8 mouse cellular contexts compared by ENCODE assay signal in the genomic region with DNA sequence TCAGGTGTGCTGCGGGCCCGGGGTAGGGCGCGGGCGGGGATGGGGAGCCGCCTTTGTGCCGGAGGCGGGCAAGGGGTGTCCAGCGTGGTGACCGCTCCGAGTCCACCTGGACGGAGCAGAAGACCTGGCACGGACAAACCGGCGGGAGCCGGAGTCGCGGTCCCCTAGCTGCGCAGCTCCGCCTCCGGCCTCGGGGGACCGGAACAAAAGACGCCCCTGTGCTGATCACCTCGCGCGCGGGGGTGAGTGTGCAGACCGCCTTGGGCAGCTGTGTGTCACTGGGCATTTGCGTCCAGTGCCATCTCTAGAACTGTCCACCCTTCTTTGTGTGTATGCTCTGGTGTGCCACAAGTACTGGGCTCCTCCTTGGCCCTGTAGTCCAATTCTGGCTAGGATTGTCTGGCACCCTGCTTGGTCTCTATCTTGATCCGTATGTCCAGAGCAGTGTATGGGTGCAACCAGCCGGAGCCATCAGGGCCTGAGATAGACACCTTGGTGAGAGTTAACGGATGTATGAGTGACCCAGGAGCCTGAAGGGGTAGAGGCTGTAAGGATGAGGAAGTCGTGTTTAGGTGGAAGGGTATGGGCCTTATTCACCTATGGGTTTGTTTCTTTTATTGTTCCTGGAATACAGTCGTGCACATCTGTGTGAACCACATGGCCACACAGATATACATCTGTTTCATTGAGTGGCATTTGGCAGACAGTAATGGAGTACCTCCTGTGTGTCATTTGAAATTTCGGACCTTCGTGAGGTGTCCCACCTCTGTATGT. TPM values are rescaled to one million over a fixed set of nuclear protein-coding genes. Genes with fewer than 3 reads are reported as not detected.
DNase-seq lines count a peak whose midpoint lies in the region; ATAC-seq and TF ChIP-seq lines count a peak whose summit lies in the region.

No protein-coding gene starts in this region.

- peak overlapping the region; percentile 88 for H3K4me3 ChIP-seq in heart, embryonic 15.5 days
- peak overlapping the region; percentile 88 for H3K4me3 ChIP-seq in limb, embryonic 13.5 days
- peak overlapping the region; percentile 95 for H3K4me3 ChIP-seq in midbrain, embryonic 10.5 days
- peak overlapping the region; percentile 69 for H3K4me3 ChIP-seq in thymus, adult 2 months (ENCODE audit: control insufficient read depth, insufficient read depth, low read length)

- H3K4me1 ChIP-seq in heart, embryonic 15.5 days (replicated peaks): peaks cover 41% of the 10 kb centered on the region
- H3K4me1 ChIP-seq in limb, embryonic 13.5 days: peaks cover 44% of the 10 kb centered on the region
- H3K4me1 ChIP-seq in midbrain, embryonic 10.5 days: peaks cover 48% of the 10 kb centered on the region
- peaks cover 32% of the 10 kb centered on the region for H3K4me1 ChIP-seq in thymus, adult 2 months (replicated peaks; ENCODE audit: control insufficient read depth, insufficient read depth, low read length)

- H3K9me3 ChIP-seq in heart, embryonic 15.5 days (replicated peaks): no peaks in the 10 kb centered on the region
- H3K9me3 ChIP-seq in limb, embryonic 13.5 days: no peaks in the 10 kb centered on the region
- H3K9me3 ChIP-seq in midbrain, embryonic 10.5 days (replicated peaks): no peaks in the 10 kb centered on the region

- WGBS in heart, embryonic 15.5 days: 5% methylated on average over 37 of the region's 37 CpGs
- 5% methylated on average over 37 of the region's 37 CpGs for WGBS in limb, embryonic 13.5 days
- 6% methylated on average over 37 of the region's 37 CpGs for WGBS in midbrain, embryonic 10.5 days
- 4% methylated on average over 37 of the region's 37 CpGs for whole genome bisulfite sequencing in thymus, adult 2 months

- H3K9ac ChIP-seq in heart, embryonic 15.5 days: peak overlapping the region; percentile 93
- peak overlapping the region; percentile 87 for H3K9ac ChIP-seq in limb, embryonic 13.5 days

- H3K27me3 ChIP-seq in heart, embryonic 15.5 days: no peaks in the 10 kb centered on the region
- H3K27me3 ChIP-seq in limb, embryonic 13.5 days: no peaks in the 10 kb centered on the region
- H3K27me3 ChIP-seq in midbrain, embryonic 10.5 days (ENCODE audit: low read depth, poor library complexity, severe bottlenecking): no peaks in the 10 kb centered on the region
- no peaks in the 10 kb centered on the region for H3K27me3 ChIP-seq in thymus, adult 2 months (ENCODE audit: control insufficient read depth, insufficient read depth, low read length)

- no peak for DNase-seq in cerebellum, postnatal 25 days
- DNase-seq in B cell, adult 2 months: peak; percentile 56 to 57
- no peak for DNase-seq in midbrain, embryonic 10.5 days (ENCODE audit: low spot score)
- DNase-seq in thymus, adult 2 months: no peak

- TF ChIP-seq CTCF in thymus, adult 2 months (IDR thresholded peaks at IDR 0.05; ENCODE audit: borderline replicate concordance, control insufficient read depth, extremely low read depth, insufficient read depth, low read length, poor library complexity): no peak

- TF ChIP-seq POLR2A in thymus, adult 2 months (IDR thresholded peaks at IDR 0.05; ENCODE audit: control insufficient read depth, extremely low read depth, insufficient read depth, low read length, poor library complexity): no peak

- H3K27ac ChIP-seq in heart, embryonic 15.5 days: peak overlapping the region; percentile 99
- peak overlapping the region; percentile 92 for H3K27ac ChIP-seq in limb, embryonic 13.5 days
- peak overlapping the region; percentile 93 for H3K27ac ChIP-seq in midbrain, embryonic 10.5 days (replicated peaks)
- H3K27ac ChIP-seq in thymus, adult 2 months (ENCODE audit: control insufficient read depth, insufficient read depth, low read length): no peak overlapping the region

- H3K36me3 ChIP-seq in heart, embryonic 15.5 days: peaks cover 24% of the 10 kb centered on the region
- H3K36me3 ChIP-seq in limb, embryonic 13.5 days: peaks cover 41% of the 10 kb centered on the region
- H3K36me3 ChIP-seq in midbrain, embryonic 10.5 days: peaks cover 42% of the 10 kb centered on the region
- peaks cover 9% of the 10 kb centered on the region; the same call in 1 of the 2 replicates for H3K36me3 ChIP-seq in thymus, adult 2 months (ENCODE audit: control insufficient read depth, insufficient read depth, low read length)

- peak overlapping the region; percentile 93 for H3K4me2 ChIP-seq in heart, embryonic 15.5 days
- H3K4me2 ChIP-seq in limb, embryonic 13.5 days (replicated peaks): peak overlapping the region; percentile 97

- ATAC-seq in cerebellum, adult (ENCODE audit: insufficient number of reproducible peaks, low FRiP score, low TSS enrichment): 0 out of 2 replicates have a peak, but pooled peaks have one; percentile 13
- peak; percentile 13; the same call in 1 of the 2 replicates for ATAC-seq in common myeloid progenitor, adult 5-6 weeks (replicated peaks; ENCODE audit: low read depth, poor library complexity, severe bottlenecking)
- ATAC-seq in heart, embryonic 15.5 days (replicated peaks; ENCODE audit: insufficient number of reproducible peaks, insufficient read depth, low FRiP score, low read depth): peak; percentile 15; the same call in 1 of the 2 replicates
- ATAC-seq in limb, embryonic 13.5 days (ENCODE audit: low FRiP score, low read depth): no peak; the same call in 1 of the 2 replicates

RNA-seq across cellular contexts. Expression of a gene that starts 1.0 kb away (rescaled TPM):
- 18.0 and 20.1 TPM in 2 replicates for total RNA-seq in common myeloid progenitor, adult 5-6 weeks (2017)
- 8.2 and 13.5 TPM in 2 replicates for polyA plus RNA-seq in heart, embryonic 15.5 days (2015; fragmentation: Nextera tagmentation; extraction: Ambion mirVana)
- polyA plus RNA-seq in limb, embryonic 13.5 days (2015; fragmentation: Nextera tagmentation; extraction: Ambion mirVana): 18.2 and 19.4 TPM in 2 replicates
- polyA plus RNA-seq in midbrain, embryonic 10.5 days (2016; fragmentation: Nextera tagmentation; extraction: Ambion mirVana): 24.3 and 38.4 TPM in 2 replicates
- polyA plus RNA-seq in thymus, adult 2 months (2012; rRNA removed): 77.6 and 86.1 TPM in 2 replicates

RNA-seq across cellular contexts. Expression of a gene that starts 1.0 kb away (rescaled TPM):
- 18.1 and 39.2 TPM in 2 replicates for total RNA-seq in common myeloid progenitor, adult 5-6 weeks (2017)
- 28.7 and 32.4 TPM in 2 replicates for polyA plus RNA-seq in heart, embryonic 15.5 days (2015; fragmentation: Nextera tagmentation; extraction: Ambion mirVana)
- polyA plus RNA-seq in limb, embryonic 13.5 days (2015; fragmentation: Nextera tagmentation; extraction: Ambion mirVana): 51.8 and 55.9 TPM in 2 replicates
- 50.7 and 53.4 TPM in 2 replicates for polyA plus RNA-seq in midbrain, embryonic 10.5 days (2016; fragmentation: Nextera tagmentation; extraction: Ambion mirVana)
- 83.2 and 91.1 TPM in 2 replicates for polyA plus RNA-seq in thymus, adult 2 months (2012; rRNA removed)

RNA-seq across cellular contexts. Expression of a gene that starts 23.3 kb away (rescaled TPM):
- 17.5 and 25.1 TPM in 2 replicates for total RNA-seq in common myeloid progenitor, adult 5-6 weeks (2017)
- polyA plus RNA-seq in heart, embryonic 15.5 days (2015; fragmentation: Nextera tagmentation; extraction: Ambion mirVana): 27.3 and 41.4 TPM in 2 replicates
- 71.2 and 74.8 TPM in 2 replicates for polyA plus RNA-seq in limb, embryonic 13.5 days (2015; fragmentation: Nextera tagmentation; extraction: Ambion mirVana)
- polyA plus RNA-seq in midbrain, embryonic 10.5 days (2016; fragmentation: Nextera tagmentation; extraction: Ambion mirVana): 114 and 116 TPM in 2 replicates
- 107 and 108 TPM in 2 replicates for polyA plus RNA-seq in thymus, adult 2 months (2012; rRNA removed)

RNA-seq across cellular contexts. Expression of a gene that starts 23.4 kb away (rescaled TPM):
- 9.2 and 10.2 TPM in 2 replicates for total RNA-seq in common myeloid progenitor, adult 5-6 weeks (2017)
- polyA plus RNA-seq in heart, embryonic 15.5 days (2015; fragmentation: Nextera tagmentation; extraction: Ambion mirVana): 7.8 and 10.3 TPM in 2 replicates
- 13.6 and 13.8 TPM in 2 replicates for polyA plus RNA-seq in limb, embryonic 13.5 days (2015; fragmentation: Nextera tagmentation; extraction: Ambion mirVana)
- polyA plus RNA-seq in midbrain, embryonic 10.5 days (2016; fragmentation: Nextera tagmentation; extraction: Ambion mirVana): 21.6 and 24.6 TPM in 2 replicates
- 31.9 and 32.2 TPM in 2 replicates for polyA plus RNA-seq in thymus, adult 2 months (2012; rRNA removed)

RNA-seq across cellular contexts. Expression of a gene that starts 29.5 kb away (rescaled TPM):
- total RNA-seq in common myeloid progenitor, adult 5-6 weeks (2017): 0.09 TPM in 1 of 2 replicates, not detected in the other
- 0.14 TPM in 2 replicates for polyA plus RNA-seq in heart, embryonic 15.5 days (2015; fragmentation: Nextera tagmentation; extraction: Ambion mirVana)
- polyA plus RNA-seq in limb, embryonic 13.5 days (2015; fragmentation: Nextera tagmentation; extraction: Ambion mirVana): 0.25 and 0.33 TPM in 2 replicates
- polyA plus RNA-seq in midbrain, embryonic 10.5 days (2016; fragmentation: Nextera tagmentation; extraction: Ambion mirVana): 0.22 and 0.41 TPM in 2 replicates
- 2.7 and 3.0 TPM in 2 replicates for polyA plus RNA-seq in thymus, adult 2 months (2012; rRNA removed)

Comparison
In these comparisons a context has a peak if more than half of its experiments do, and no peak if none do; other contexts are left out.
1. DNase-seq: peak in B cell, adult 2 months (2 of 2); none in cerebellum, postnatal 25 days (0 of 2), midbrain, embryonic 10.5 days (single experiment) and thymus, adult 2 months (single experiment).
2. Peak in every context shown above with its lines, with median percentiles within 50 percentile points of each other: H3K4me3 ChIP-seq.